Mouse (Mus musculus) limb, embryonic 14.5 days (tissue): ENCODE data around the gene Capn11. TPM values are rescaled to one million over a fixed set of nuclear protein-coding genes. Genes with fewer than 3 reads are reported as not detected.

Source experiments
- ATAC-seq: fragments of 200-750 bp; cut with Nextera tagmentation; 2 replicates; pipeline ENCODE4 v1.8.0; 2017; ENCODE audit warnings: low read depth, moderate number of reproducible peaks, moderate TSS enrichment; ENCODE audit not compliant: low FRiP score
- DNase-seq: peaks from one replicate; pipeline ENCODE4 v3.0.0-alpha.2; 2015; ENCODE audit warnings: low spot score
- H3K27ac ChIP-seq: fragments of 300-500 bp; sonication (generic); replicated peaks from 2 replicates; pipeline ENCODE4 v1.5.1; 2014; ENCODE audit warnings: low read depth, mild to moderate bottlenecking, low read length, moderate library complexity, mixed read lengths
- H3K27me3 ChIP-seq: fragments of 300-500 bp; sonication (generic); 2 replicates; pipeline ENCODE4 v1.6.1; 2014; ENCODE audit warnings: low read length, mixed read lengths; ENCODE audit not compliant: control insufficient read depth, insufficient read depth
- H3K36me3 ChIP-seq: fragments of 300-500 bp; sonication (generic); 2 replicates; pipeline ENCODE4 v1.6.1; 2014; ENCODE audit warnings: mild to moderate bottlenecking, low read length, moderate library complexity, mixed read lengths; ENCODE audit not compliant: control insufficient read depth, insufficient read depth
- H3K4me1 ChIP-seq: fragments of 300-500 bp; sonication (generic); 2 replicates; pipeline ENCODE4 v1.6.1; 2014; ENCODE audit warnings: antibody characterized with exemption, low read length, mixed read lengths; ENCODE audit not compliant: control insufficient read depth, insufficient read depth
- H3K4me2 ChIP-seq: fragments of 300-500 bp; sonication (generic); replicated peaks from 2 replicates; pipeline ENCODE4 v1.6.1; 2014; ENCODE audit warnings: low read depth, mild to moderate bottlenecking, low read length, moderate library complexity; ENCODE audit not compliant: severe bottlenecking
- H3K4me3 ChIP-seq: fragments of 300-500 bp; sonication (generic); replicated peaks from 2 replicates; pipeline ENCODE4 v1.5.1; 2014; ENCODE audit warnings: low read length
- H3K9ac ChIP-seq: fragments of 300-500 bp; sonication (generic); 2 replicates; pipeline ENCODE4 v1.6.1; 2014; ENCODE audit warnings: mild to moderate bottlenecking, low read depth, low read length, moderate library complexity; ENCODE audit not compliant: severe bottlenecking
- H3K9me3 ChIP-seq: fragments of 300-500 bp; sonication (generic); 2 replicates; pipeline ENCODE4 v1.6.1; 2016; ENCODE audit warnings: low read length; ENCODE audit not compliant: control insufficient read depth
- POLR2A ChIP-seq: fragments of 200-500 bp; IDR thresholded peaks from 2 replicates; pipeline ENCODE4 v1.8.0; 2012; ENCODE audit warnings: inconsistent platforms, mild to moderate bottlenecking, moderate library complexity, borderline replicate concordance; ENCODE audit not compliant: insufficient read depth, insufficient read length; ENCODE audit errors: extremely low read depth
- WGBS: fragments of 180-500 bp; shearing (Covaris S2); extraction: QIAGEN DNeasy Blood & Tissue Kit; methylation state at CpG from one replicate; pipeline ENCODE4 v1.1.7; 2014; 5-methylcytosine and 5-hydroxymethylcytosine counted together
- polyA plus RNA-seq, 2 experiments: library from polyadenylated mRNA; depleted of rRNA in 1 of 2; stranded (reverse) in 1 of 2; unstranded in 1 of 2; fragments of >200 nt; fragmentation: Nextera tagmentation in 1 of 2; extraction: Ambion mirVana in 1 of 2; gene quantifications; 2 replicates each; pipeline versions ENCODE4 v1.2.1 to v1.2.3; 2012 to 2014

Capn11 gene
- polyA plus RNA-seq, 2 experiments = 0.03 TPM; not detected in 1

- Histone ChIP-seq H3K9ac (no peak overlapping the region), H3K4me2 (no peak overlapping the region), H3K9me3 (no peaks in the 10 kb centered on the region), H3K4me1 (peaks cover 20% of the 10 kb centered on the region), H3K27ac (no peak overlapping the region; the same call in 1 of the 2 replicates), H3K4me3 (no peak overlapping the region), H3K27me3 (no peaks in the 10 kb centered on the region), H3K36me3 (no peaks in the 10 kb centered on the region)
- DNase-seq (peak; percentile 52), ATAC-seq (no peak; the same call in 1 of the 2 replicates)
- TF ChIP-seq POLR2A = no peak
- 45% methylated on average over 12 of the region's 12 CpGs for WGBS
These were observed 78.1 kb downstream of the Capn11 start for GRCm38 (mm10) chr17:45580958-45581477.

Other genes starting within 250 kb of the Capn11 start
- gene Cdc5l, start 225.6 kb downstream of the Capn11 start, polyA plus RNA-seq (2012; rRNA removed) = 27.1 and 38.0 TPM in 2 replicates
- gene Cdc5l, start 225.6 kb downstream of the Capn11 start, polyA plus RNA-seq (2014; fragmentation: Nextera tagmentation; extraction: Ambion mirVana) = 62.5 and 71.4 TPM in 2 replicates
- gene Spats1, start 183.9 kb downstream of the Capn11 start, polyA plus RNA-seq (2012; rRNA removed) = 0.29 and 0.44 TPM in 2 replicates
- gene Spats1, start 183.9 kb downstream of the Capn11 start, polyA plus RNA-seq (2014; fragmentation: Nextera tagmentation; extraction: Ambion mirVana) = 0.39 and 0.62 TPM in 2 replicates
- 20.8 and 22.2 TPM in 2 replicates for gene Aars2, start 152.5 kb downstream of the Capn11 start, polyA plus RNA-seq (2012; rRNA removed)
- 13.0 and 15.4 TPM in 2 replicates for gene Aars2, start 152.5 kb downstream of the Capn11 start, polyA plus RNA-seq (2014; fragmentation: Nextera tagmentation; extraction: Ambion mirVana)
- gene Tcte1, start 135.9 kb downstream of the Capn11 start, polyA plus RNA-seq (2012; rRNA removed) = 0.04 TPM in 1 of 2 replicates, not detected in the other
- 0.74 and 0.90 TPM in 2 replicates for gene Tcte1, start 135.9 kb downstream of the Capn11 start, polyA plus RNA-seq (2014; fragmentation: Nextera tagmentation; extraction: Ambion mirVana)
- 6.1 and 9.3 TPM in 2 replicates for gene Tmem151b, start 109.6 kb downstream of the Capn11 start, polyA plus RNA-seq (2012; rRNA removed)
- gene Tmem151b, start 109.6 kb downstream of the Capn11 start, polyA plus RNA-seq (2014; fragmentation: Nextera tagmentation; extraction: Ambion mirVana) = 2.9 and 4.7 TPM in 2 replicates
- 3.6 and 4.3 TPM in 2 replicates for gene Nfkbie, start 103.6 kb downstream of the Capn11 start, polyA plus RNA-seq (2012; rRNA removed)
- gene Nfkbie, start 103.6 kb downstream of the Capn11 start, polyA plus RNA-seq (2014; fragmentation: Nextera tagmentation; extraction: Ambion mirVana) = 4.0 and 6.6 TPM in 2 replicates
- gene Slc35b2, start 95.5 kb downstream of the Capn11 start, polyA plus RNA-seq (2012; rRNA removed) = 96.9 and 168 TPM in 2 replicates
- gene Slc35b2, start 95.5 kb downstream of the Capn11 start, polyA plus RNA-seq (2014; fragmentation: Nextera tagmentation; extraction: Ambion mirVana) = 128 and 138 TPM in 2 replicates
- gene Hsp90ab1, start 86.1 kb downstream of the Capn11 start, polyA plus RNA-seq (2012; rRNA removed) = 788 and 951 TPM in 2 replicates
- gene Hsp90ab1, start 86.1 kb downstream of the Capn11 start, polyA plus RNA-seq (2014; fragmentation: Nextera tagmentation; extraction: Ambion mirVana) = 1,382 and 1,446 TPM in 2 replicates
- 122 and 157 TPM in 2 replicates for gene Slc29a1, start 59.7 kb downstream of the Capn11 start, polyA plus RNA-seq (2012; rRNA removed)
- gene Slc29a1, start 59.7 kb downstream of the Capn11 start, polyA plus RNA-seq (2014; fragmentation: Nextera tagmentation; extraction: Ambion mirVana) = 94.5 and 103 TPM in 2 replicates
- gene Mymx, start 57.2 kb downstream of the Capn11 start, polyA plus RNA-seq (2012; rRNA removed) = 53.5 and 60.7 TPM in 2 replicates
- 27.2 and 37.8 TPM in 2 replicates for gene Mymx, start 57.2 kb downstream of the Capn11 start, polyA plus RNA-seq (2014; fragmentation: Nextera tagmentation; extraction: Ambion mirVana)
- gene Mrpl14, start 27.0 kb upstream of the Capn11 start, polyA plus RNA-seq (2012; rRNA removed) = 98.3 and 113 TPM in 2 replicates
- 146 and 147 TPM in 2 replicates for gene Mrpl14, start 27.0 kb upstream of the Capn11 start, polyA plus RNA-seq (2014; fragmentation: Nextera tagmentation; extraction: Ambion mirVana)
- gene Tmem63b, start 27.6 kb upstream of the Capn11 start, polyA plus RNA-seq (2012; rRNA removed) = 90.7 and 113 TPM in 2 replicates
- 24.5 and 28.5 TPM in 2 replicates for gene Tmem63b, start 27.6 kb upstream of the Capn11 start, polyA plus RNA-seq (2014; fragmentation: Nextera tagmentation; extraction: Ambion mirVana)
- gene 1600014C23Rik, start 74.5 kb upstream of the Capn11 start, polyA plus RNA-seq (2012; rRNA removed) = 0.15 TPM in 1 of 2 replicates, not detected in the other
- gene 1600014C23Rik, start 74.5 kb upstream of the Capn11 start, polyA plus RNA-seq (2014; fragmentation: Nextera tagmentation; extraction: Ambion mirVana) = 0.58 TPM in 1 of 2 replicates, not detected in the other